Mouse (Mus musculus) embryonic fibroblast, embryonic 13.5 days (primary cell): ENCODE measurements at regions not wholly inside any gene's neighbourhood (a gene's known extent, or its start where the extent isn't known, plus 50 kb on each side); places are given as distances from the start of the nearest gene placed in this dataset.

ENCODE experiments used
- H3K27ac ChIP-seq: 2 replicates; pipeline ENCODE4 v1.5.1; 2012; ENCODE audit warnings: low read length, control low read depth, inconsistent platforms; ENCODE audit not compliant: insufficient read depth
- H3K4me1 ChIP-seq: 2 replicates; pipeline ENCODE4 v1.6.1; 2011; ENCODE audit warnings: low read length; ENCODE audit not compliant: control insufficient read depth, insufficient read depth
- H3K4me3 ChIP-seq: 2 replicates; pipeline ENCODE4 v1.5.1; 2011; ENCODE audit warnings: mild to moderate bottlenecking, control low read depth, low read length; ENCODE audit not compliant: insufficient read depth
- CTCF ChIP-seq: IDR thresholded peaks from 2 replicates; pipeline ENCODE4 v1.5.1; 2011; ENCODE audit warnings: mild to moderate bottlenecking, control low read depth, low read length, moderate library complexity, borderline replicate concordance; ENCODE audit not compliant: insufficient read depth
- POLR2A ChIP-seq: IDR thresholded peaks from 2 replicates; pipeline ENCODE4 v1.6.1; 2011; ENCODE audit warnings: low read depth, mild to moderate bottlenecking, control low read depth, low read length, moderate library complexity

DNA sequence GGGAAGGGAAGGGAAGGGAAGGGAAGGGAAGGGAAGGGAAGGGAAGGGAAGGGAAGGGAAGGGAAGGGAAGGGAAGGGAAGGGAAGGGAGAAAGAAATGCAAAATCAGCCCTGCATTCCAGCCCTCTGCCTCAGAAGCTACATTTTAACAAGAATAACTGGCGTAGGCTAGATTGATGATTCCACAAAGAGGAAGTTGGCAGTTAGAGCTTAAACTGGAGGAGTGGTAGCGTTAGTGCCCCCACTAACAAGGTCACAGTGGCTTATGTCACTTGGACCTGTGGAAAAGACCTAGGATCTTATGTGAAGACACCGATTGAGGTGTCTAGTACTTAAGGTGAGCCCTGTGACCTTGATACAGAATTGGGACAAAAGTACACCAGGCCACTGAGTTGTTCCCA is 51.0 kb upstream of the Abca1 start:
- TF ChIP-seq POLR2A, result no peak
- no peak for TF ChIP-seq CTCF
- no peaks in the 10 kb centered on the region; the same call in 1 of the 2 replicates for H3K4me1 ChIP-seq
- no peak overlapping the region for H3K4me3 ChIP-seq
- H3K27ac ChIP-seq, result no peak overlapping the region
